ENCODE assay signal across 8 mouse cellular contexts in the genomic region with DNA sequence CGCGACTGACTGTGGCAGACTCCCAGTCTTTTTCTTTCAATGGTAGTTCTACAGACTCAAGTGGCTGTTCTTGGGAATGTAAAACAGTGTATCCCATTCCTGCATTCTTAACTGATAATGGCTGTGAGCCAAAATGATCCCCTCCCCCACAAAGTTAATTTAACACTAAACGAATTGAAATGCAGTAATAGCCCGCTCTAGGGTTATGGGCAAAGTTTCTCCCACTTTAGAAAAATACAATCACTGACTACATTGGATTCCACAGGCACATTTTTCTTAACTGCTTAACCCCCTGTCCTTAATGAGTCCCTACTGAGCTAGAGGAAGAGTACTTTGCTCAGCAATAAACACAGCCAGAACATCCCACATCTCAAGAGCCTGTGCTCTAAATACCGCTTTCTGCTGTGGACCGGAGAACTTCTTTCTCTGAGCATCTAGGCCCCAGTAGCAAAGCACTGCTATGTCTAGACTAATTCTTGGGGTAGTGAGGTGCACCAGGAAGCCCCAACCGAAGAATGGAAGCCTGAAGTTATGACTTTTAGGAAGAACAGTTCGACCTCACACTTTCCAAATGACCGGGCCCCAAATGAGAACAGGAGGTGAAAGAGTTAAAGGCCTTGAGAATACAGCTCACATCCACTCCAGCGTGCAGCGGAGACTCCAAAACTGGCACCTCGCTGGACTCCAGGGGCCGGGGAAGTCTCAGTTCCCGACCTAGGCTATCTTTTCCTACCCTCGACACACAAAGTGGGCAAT. TPM values are rescaled to one million over a fixed set of nuclear protein-coding genes. Genes with fewer than 3 reads are reported as not detected.
DNase-seq lines count a peak whose midpoint lies in the region; ATAC-seq and TF ChIP-seq lines count a peak whose summit lies in the region.

No protein-coding gene starts in this region.

- dilution Hi-C loops in CH12.LX (cut with MboI; ENCODE audit: extremely low pct_ligation_motif_present, extremely low pct_unique_long_range_greater_than_20kb, low sequenced_read_pairs) = no loop called here

- TF ChIP-seq POLR2A in CH12.LX (IDR thresholded peaks at IDR 0.05; ENCODE audit: low read depth, low read length) (no peak), myocyte (IDR thresholded peaks at IDR 0.05; ENCODE audit: insufficient read length, low read depth) (no peak)

- no peaks in the 10 kb centered on the region for H3K27me3 ChIP-seq in heart, embryonic 11.5 days (ENCODE audit: control insufficient read depth, insufficient read depth, low read length)
- no peaks in the 10 kb centered on the region for H3K27me3 ChIP-seq in CH12.LX (replicated peaks)
- H3K27me3 ChIP-seq in embryonic facial prominence, embryonic 14.5 days (replicated peaks; ENCODE audit: control insufficient read depth, insufficient read depth, low read length) = no peaks in the 10 kb centered on the region
- H3K27me3 ChIP-seq in kidney, embryonic 15.5 days = no peaks in the 10 kb centered on the region; the same call in 1 of the 2 replicates
- H3K27me3 ChIP-seq in myocyte (ENCODE audit: control insufficient read depth, insufficient read depth, insufficient read length) = no peaks in the 10 kb centered on the region

- WGBS in heart, embryonic 11.5 days (ENCODE audit: insufficient replicate concordance) = 8% methylated on average over 15 of the region's 15 CpGs
- WGBS in embryonic facial prominence, embryonic 14.5 days = 7% methylated on average over 15 of the region's 15 CpGs
- WGBS in kidney, embryonic 15.5 days = 4% methylated on average over 15 of the region's 15 CpGs

- H3K27ac ChIP-seq in heart, embryonic 11.5 days (ENCODE audit: low read depth, low read length) = peak overlapping the region; percentile 97
- H3K27ac ChIP-seq in CH12.LX (ENCODE audit: insufficient read depth, low read depth) = peak overlapping the region; percentile 50
- peak overlapping the region; percentile 93 for H3K27ac ChIP-seq in embryonic facial prominence, embryonic 14.5 days (replicated peaks; ENCODE audit: low read depth, low read length)
- H3K27ac ChIP-seq in kidney, embryonic 15.5 days = peak overlapping the region; percentile 93

- H3ac ChIP-seq in myocyte (ENCODE audit: control insufficient read depth, insufficient read length) = peak overlapping the region; percentile 80

- in situ Hi-C loops in CH12.LX (cut with MboI; ENCODE audit: low pct_ligation_motif_present, low pct_unique_long_range_greater_than_20kb, low sequenced_read_pairs) = no loop called here

- peaks cover 43% of the 10 kb centered on the region for H3K79me2 ChIP-seq in CH12.LX (replicated peaks; ENCODE audit: control insufficient read depth, extremely low read depth, insufficient read depth, poor library complexity, severe bottlenecking)
- peaks cover 38% of the 10 kb centered on the region for H3K79me2 ChIP-seq in myocyte (ENCODE audit: control insufficient read depth, insufficient read depth)

- H3K9me3 ChIP-seq in heart, embryonic 11.5 days (replicated peaks; ENCODE audit: control insufficient read depth, low read length) = no peaks in the 10 kb centered on the region
- H3K9me3 ChIP-seq in CH12.LX (replicated peaks; ENCODE audit: low read length) = peaks cover 26% of the 10 kb centered on the region
- H3K9me3 ChIP-seq in embryonic facial prominence, embryonic 14.5 days (ENCODE audit: control insufficient read depth, low read length) = no peaks in the 10 kb centered on the region
- no peaks in the 10 kb centered on the region for H3K9me3 ChIP-seq in kidney, embryonic 15.5 days (replicated peaks)

- no peak for TF ChIP-seq CTCF in CH12.LX (conservative IDR thresholded peaks at IDR 0.05 in 1 of 2, IDR thresholded peaks at IDR 0.05 in 1 of 2; ENCODE audit: low read depth in 2 of 2, low read length in 2 of 2)

- DNase-seq in heart, adult 11 months = no peak
- no peak for DNase-seq in CH12.LX (ENCODE audit: extremely low read depth)
- DNase-seq in embryonic facial prominence, embryonic 14.5 days (ENCODE audit: low spot score) = peak; percentile 35
- no peak for DNase-seq in cerebellum, adult 11-12 months
- DNase-seq in T-cell, adult 2 months (ENCODE audit: low spot score) = no peak

- H3K4me2 ChIP-seq in heart, embryonic 11.5 days = peak overlapping the region; percentile 89
- H3K4me2 ChIP-seq in CH12.LX (ENCODE audit: insufficient read depth, low read depth, poor library complexity, severe bottlenecking) = peak overlapping the region; percentile 93
- peak overlapping the region; percentile 61 for H3K4me2 ChIP-seq in embryonic facial prominence, embryonic 14.5 days (ENCODE audit: low read depth, low read length)
- peak overlapping the region; percentile 83 for H3K4me2 ChIP-seq in kidney, embryonic 15.5 days
- H3K4me2 ChIP-seq in myocyte (ENCODE audit: low read depth) = peak overlapping the region; percentile 99

- TF ChIP-seq EP300 in CH12.LX (IDR thresholded peaks at IDR 0.05; ENCODE audit: low read length) = no peak

- peak overlapping the region; percentile 96 for H3K9ac ChIP-seq in heart, embryonic 11.5 days (ENCODE audit: low read depth, low read length)
- H3K9ac ChIP-seq in CH12.LX (ENCODE audit: insufficient read depth, low read depth) = peak overlapping the region; percentile 93
- peak overlapping the region; percentile 90 for H3K9ac ChIP-seq in embryonic facial prominence, embryonic 14.5 days (ENCODE audit: low read depth, low read length)
- peak overlapping the region; percentile 86 for H3K9ac ChIP-seq in kidney, embryonic 15.5 days

- H3K4me1 ChIP-seq in heart, embryonic 11.5 days (ENCODE audit: control insufficient read depth, insufficient read depth, low read length) = peaks cover 27% of the 10 kb centered on the region
- peaks cover 16 to 57% of the 10 kb centered on the region in 2 experiments for H3K4me1 ChIP-seq in CH12.LX (ENCODE audit: control insufficient read depth in 1 of 2, insufficient read depth in 2 of 2)
- H3K4me1 ChIP-seq in embryonic facial prominence, embryonic 14.5 days (ENCODE audit: control insufficient read depth, insufficient read depth, low read length) = peaks cover 27% of the 10 kb centered on the region
- H3K4me1 ChIP-seq in kidney, embryonic 15.5 days = peaks cover 24% of the 10 kb centered on the region

- TF ChIP-seq RAD21 in CH12.LX (IDR thresholded peaks at IDR 0.05; ENCODE audit: low read depth, low read length) = no peak

- no peaks in the 10 kb centered on the region for H3K36me3 ChIP-seq in heart, embryonic 11.5 days (ENCODE audit: control insufficient read depth, insufficient read depth, low read length)
- peaks cover 17 to 38% of the 10 kb centered on the region in 2 experiments for H3K36me3 ChIP-seq in CH12.LX (replicated peaks in 1 of 2; ENCODE audit: control insufficient read depth in 1 of 2, insufficient read depth in 1 of 2, low read length in 1 of 2)
- H3K36me3 ChIP-seq in embryonic facial prominence, embryonic 14.5 days (ENCODE audit: control insufficient read depth, insufficient read depth, low read length) = peaks cover 22% of the 10 kb centered on the region
- peaks cover 17% of the 10 kb centered on the region for H3K36me3 ChIP-seq in kidney, embryonic 15.5 days
- H3K36me3 ChIP-seq in myocyte (ENCODE audit: control insufficient read depth, insufficient read depth) = peaks cover 2% of the 10 kb centered on the region

- peak overlapping the region; percentile 95 for H3K4me3 ChIP-seq in heart, embryonic 11.5 days (ENCODE audit: low read depth, low read length)
- H3K4me3 ChIP-seq in CH12.LX (replicated peaks in 1 of 3; ENCODE audit: low read depth in 2 of 3, low read length in 2 of 3, poor library complexity in 1 of 3) = peak overlapping the region; percentile 87 to 93 (median 89)
- H3K4me3 ChIP-seq in embryonic facial prominence, embryonic 14.5 days (ENCODE audit: low read depth, low read length) = peak overlapping the region; percentile 99
- H3K4me3 ChIP-seq in kidney, embryonic 15.5 days (replicated peaks) = peak overlapping the region; percentile 97
- peak overlapping the region; percentile 62 for H3K4me3 ChIP-seq in myocyte

- ATAC-seq in heart, embryonic 11.5 days (replicated peaks; ENCODE audit: insufficient number of reproducible peaks, low FRiP score, low TSS enrichment) = peak; percentile 15; the same call in 1 of the 2 replicates
- 0 out of 2 replicates have a peak, but pooled peaks have one; percentile 1 for ATAC-seq in embryonic facial prominence, embryonic 14.5 days (ENCODE audit: low read depth)
- ATAC-seq in kidney, embryonic 15.5 days (replicated peaks; ENCODE audit: low FRiP score) = peak; percentile 16

TF ChIP-seq in CH12.LX, 34 proteins besides CTCF, POLR2A, EP300 and RAD21 (continues in another document):
- TF ChIP-seq KAT2A (IDR thresholded peaks at IDR 0.05; ENCODE audit: insufficient replicate concordance, low read length) (no peak), E2F4 (IDR thresholded peaks at IDR 0.05; ENCODE audit: insufficient replicate concordance, low read depth, low read length) (no peak), SIN3A (IDR thresholded peaks at IDR 0.05; ENCODE audit: low read length) (no peak), JUND (conservative IDR thresholded peaks at IDR 0.05; ENCODE audit: low read depth, low read length) (no peak), ZKSCAN1 (IDR thresholded peaks at IDR 0.05; ENCODE audit: borderline replicate concordance, low read depth, low read length) (no peak), MXI1 (IDR thresholded peaks at IDR 0.05; ENCODE audit: low read depth, low read length) (no peak), NRF1 (IDR thresholded peaks at IDR 0.05; ENCODE audit: low read depth, low read length) (no peak), MAX (IDR thresholded peaks at IDR 0.05; ENCODE audit: low read length) (no peak)

TF ChIP-seq in myocyte, 11 proteins besides CTCF, POLR2A, EP300 and RAD21 (continues in another document):
- no peak for TF ChIP-seq TCF12 (IDR thresholded peaks at IDR 0.05; ENCODE audit: insufficient read depth, poor library complexity, severe bottlenecking)
- no peak for TF ChIP-seq MAX (IDR thresholded peaks at IDR 0.05; ENCODE audit: low read depth)
- TF ChIP-seq SRF (IDR thresholded peaks at IDR 0.05; ENCODE audit: control insufficient read depth, insufficient read length, low read depth) = no peak
- no peak for TF ChIP-seq CEBPB (IDR thresholded peaks at IDR 0.05; ENCODE audit: insufficient read depth, poor library complexity, severe bottlenecking)
- TF ChIP-seq E2F4 (IDR thresholded peaks at IDR 0.05; ENCODE audit: insufficient read depth) = no peak
- TF ChIP-seq MYOG (IDR thresholded peaks at IDR 0.05; ENCODE audit: control insufficient read depth in 1 of 3, insufficient read depth in 1 of 3, insufficient read length in 2 of 3, low read depth in 2 of 3) = no peak
- no peak for TF ChIP-seq MYOD1 (IDR thresholded peaks at IDR 0.05; ENCODE audit: control insufficient read depth in 1 of 3, insufficient read length in 2 of 3, low read depth in 2 of 3)
- TF ChIP-seq TCF3 (IDR thresholded peaks at IDR 0.05; ENCODE audit: insufficient read length, low read depth) = no peak

RNA-seq across cellular contexts. Expression of a gene that starts 1.4 kb away (rescaled TPM):
- polyA plus RNA-seq in heart, embryonic 11.5 days (2014; fragmentation: Nextera tagmentation; extraction: Ambion mirVana) = 205 and 250 TPM in 2 replicates
- total RNA-seq in CH12.LX (2012; rRNA removed) (131 and 171 TPM in 2 replicates), CH12.LX (2014; rRNA removed) (111 and 120 TPM in 2 replicates)
- polyA plus RNA-seq in CH12.LX (2012; ENCODE audit: insufficient read length, low read depth) (145 and 155 TPM in 2 replicates), myocyte (2012; fragmentation: generic; extraction: Trizol) (127 TPM)
- polyA plus RNA-seq in embryonic facial prominence, embryonic 14.5 days (2014; fragmentation: Nextera tagmentation; extraction: Ambion mirVana) = 336 and 353 TPM in 2 replicates
- 264 and 277 TPM in 2 replicates for polyA plus RNA-seq in kidney, embryonic 15.5 days (2015; fragmentation: Nextera tagmentation; extraction: Ambion mirVana)
